Mouse (Mus musculus) kidney, postnatal 0 days (tissue): Measurements from ENCODE around the gene Gm10037. TPM values are rescaled to one million over a fixed set of nuclear protein-coding genes. Genes with fewer than 3 reads are reported as not detected.

Experiments
- ATAC-seq: fragments of 200-750 bp; cut with Nextera tagmentation; replicated peaks from 2 replicates; pipeline ENCODE4 v1.8.0; 2017; ENCODE audit warnings: low read depth, moderate number of reproducible peaks, moderate TSS enrichment, moderate library complexity; ENCODE audit not compliant: low FRiP score
- DNase-seq: peaks from one replicate; pipeline ENCODE4 v3.0.0-alpha.2; 2016; ENCODE audit warnings: low spot score
- H3K27ac ChIP-seq: fragments of 300-500 bp; sonication (generic); 2 replicates; pipeline ENCODE4 v1.5.1; 2014; ENCODE audit warnings: mild to moderate bottlenecking
- H3K27me3 ChIP-seq: fragments of 300-500 bp; sonication (generic); 2 replicates; pipeline ENCODE4 v1.6.1; 2014; ENCODE audit warnings: low read length, mixed read lengths; ENCODE audit not compliant: insufficient read depth
- H3K36me3 ChIP-seq: fragments of 300-500 bp; sonication (generic); 2 replicates; pipeline ENCODE4 v1.6.1; 2014; ENCODE audit warnings: low read length, mixed read lengths; ENCODE audit not compliant: insufficient read depth
- H3K4me1 ChIP-seq: fragments of 300-500 bp; sonication (generic); replicated peaks from 2 replicates; pipeline ENCODE4 v1.6.1; 2014; ENCODE audit warnings: antibody characterized with exemption, low read length, mixed read lengths; ENCODE audit not compliant: insufficient read depth
- H3K4me2 ChIP-seq: fragments of 300-500 bp; sonication (generic); 2 replicates; pipeline ENCODE4 v1.6.1; 2014; ENCODE audit warnings: mild to moderate bottlenecking, low read length, moderate library complexity, mixed read lengths
- H3K4me3 ChIP-seq: fragments of 300-500 bp; sonication (generic); replicated peaks from 2 replicates; pipeline ENCODE4 v1.5.1; 2014; ENCODE audit warnings: low read depth, low read length
- H3K9ac ChIP-seq: fragments of 300-500 bp; sonication (generic); 2 replicates; pipeline ENCODE4 v1.6.1; 2014; ENCODE audit warnings: low read depth, low read length
- H3K9me3 ChIP-seq: fragments of 300-500 bp; sonication (generic); replicated peaks from 2 replicates; pipeline ENCODE4 v1.6.1; 2016; ENCODE audit warnings: low read length, inconsistent platforms, mixed read lengths
- CTCF ChIP-seq: IDR thresholded peaks from 2 replicates; pipeline ENCODE4 v1.5.1; 2016; ENCODE audit warnings: antibody characterized with exemption, low read depth, mild to moderate bottlenecking, moderate library complexity
- WGBS: fragments of 180-500 bp; shearing (Covaris S2); extraction: QIAGEN DNeasy Blood & Tissue Kit; methylation state at CpG from one replicate; pipeline ENCODE4 v1.1.7; 2014; 5-methylcytosine and 5-hydroxymethylcytosine counted together
- polyA plus RNA-seq: library from polyadenylated mRNA; unstranded; fragments of >200 nt; fragmentation: Nextera tagmentation; extraction: Ambion mirVana; gene quantifications from 2 replicates; pipeline ENCODE4 v1.2.1, GENCODE M21; 2015

The Gm10037 gene
- polyA plus RNA-seq, 1 experiment from 2014 or later = 2.5 TPM

DNA sequence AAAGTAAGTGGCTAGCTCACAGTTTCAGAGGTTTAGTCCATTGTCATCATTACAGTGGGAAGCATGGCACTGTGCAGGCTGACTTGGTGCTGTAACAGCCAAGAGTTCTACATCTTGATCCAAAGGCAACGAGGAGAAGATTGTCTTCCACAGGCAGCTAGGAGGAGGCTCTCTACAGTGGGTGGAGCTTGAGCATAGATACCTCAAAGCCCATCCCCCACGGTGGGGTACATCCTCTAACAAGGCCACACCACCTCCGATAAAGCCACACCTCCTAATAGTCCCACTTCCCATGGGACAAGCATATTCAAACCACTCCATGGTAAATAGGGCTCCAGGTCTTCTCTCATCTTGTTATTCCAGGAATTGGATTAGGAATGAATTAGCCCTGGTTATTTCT lies 19.5 kb downstream of the Gm10037 start:
- no peaks in the 10 kb centered on the region for H3K9me3 ChIP-seq
- ATAC-seq = no peak
- no peak overlapping the region for H3K9ac ChIP-seq
- WGBS = 78% methylated on average over 3 of the region's 3 CpGs
- H3K27ac ChIP-seq = no peak overlapping the region
- no peak for TF ChIP-seq CTCF
- H3K4me1 ChIP-seq = no peaks in the 10 kb centered on the region
- H3K27me3 ChIP-seq = no peaks in the 10 kb centered on the region
- no peak for DNase-seq
- H3K4me3 ChIP-seq = no peak overlapping the region
- no peaks in the 10 kb centered on the region for H3K36me3 ChIP-seq
- H3K4me2 ChIP-seq = no peak overlapping the region

DNA sequence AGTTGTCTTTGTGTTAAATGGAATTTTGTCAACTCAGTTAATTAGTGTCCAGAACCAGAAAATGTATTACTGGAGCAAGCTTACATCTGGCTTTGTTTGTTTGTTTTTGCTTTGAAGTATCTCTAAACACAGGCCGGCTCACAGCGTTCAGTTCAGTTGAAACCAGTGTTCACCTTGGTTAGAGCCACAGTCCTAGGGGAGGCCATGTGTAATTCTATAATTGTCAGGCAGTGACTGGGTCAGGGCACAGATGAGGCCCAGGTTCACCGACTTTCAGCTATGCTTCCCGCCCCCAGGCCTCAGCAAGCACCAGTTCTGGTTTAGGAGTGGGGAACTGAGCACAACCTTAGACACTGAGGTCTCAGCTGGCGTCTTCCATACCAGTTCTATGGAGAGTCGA lies 22.2 kb downstream of the Gm10037 start:
- DNase-seq = no peak
- Histone ChIP-seq H3K9me3 (no peaks in the 10 kb centered on the region), H3K27me3 (no peaks in the 10 kb centered on the region), H3K36me3 (no peaks in the 10 kb centered on the region), H3K4me1 (no peaks in the 10 kb centered on the region), H3K4me2 (no peak overlapping the region), H3K27ac (no peak overlapping the region), H3K4me3 (no peak overlapping the region), H3K9ac (no peak overlapping the region)
- 55% methylated on average over 6 of the region's 6 CpGs for WGBS
- no peak for TF ChIP-seq CTCF
- ATAC-seq = peak; percentile 72; the same call in 1 of the 2 replicates

- Histone ChIP-seq H3K27ac (no peak overlapping the region), H3K4me3 (no peak overlapping the region), H3K9ac (no peak overlapping the region), H3K4me2 (no peak overlapping the region), H3K36me3 (no peaks in the 10 kb centered on the region), H3K9me3 (no peaks in the 10 kb centered on the region), H3K4me1 (no peaks in the 10 kb centered on the region), H3K27me3 (no peaks in the 10 kb centered on the region)
- no peak for ATAC-seq
- WGBS = 85% methylated on average over 2 of the region's 2 CpGs
- no peak for DNase-seq
- no peak for TF ChIP-seq CTCF
Measured at GRCm38 (mm10) chr13:67853983-67854382, 23.1 kb downstream of the Gm10037 start.

- Histone ChIP-seq H3K4me2 (no peak overlapping the region), H3K9me3 (no peaks in the 10 kb centered on the region), H3K9ac (no peak overlapping the region), H3K4me1 (no peaks in the 10 kb centered on the region), H3K4me3 (no peak overlapping the region), H3K27ac (no peak overlapping the region), H3K27me3 (no peaks in the 10 kb centered on the region), H3K36me3 (no peaks in the 10 kb centered on the region)
- no peak for TF ChIP-seq CTCF
- ATAC-seq (no peak), DNase-seq (no peak)
- WGBS = 17% methylated on average over 1 of the region's 1 CpGs
Measured at GRCm38 (mm10) chr13:67857317-67857716, 26.4 kb downstream of the Gm10037 start.

- Histone ChIP-seq H3K4me1 (no peaks in the 10 kb centered on the region), H3K9me3 (no peaks in the 10 kb centered on the region), H3K27ac (no peak overlapping the region), H3K4me3 (no peak overlapping the region), H3K27me3 (no peaks in the 10 kb centered on the region), H3K9ac (no peak overlapping the region), H3K4me2 (no peak overlapping the region), H3K36me3 (no peaks in the 10 kb centered on the region)
- no peak for DNase-seq
- ATAC-seq = no peak
- TF ChIP-seq CTCF = peak; percentile 13; the same call in 1 of the 2 replicates
- WGBS = 75% methylated on average over 9 of the region's 9 CpGs
Measured at GRCm38 (mm10) chr13:67862508-67862907, 31.6 kb downstream of the Gm10037 start.

DNA sequence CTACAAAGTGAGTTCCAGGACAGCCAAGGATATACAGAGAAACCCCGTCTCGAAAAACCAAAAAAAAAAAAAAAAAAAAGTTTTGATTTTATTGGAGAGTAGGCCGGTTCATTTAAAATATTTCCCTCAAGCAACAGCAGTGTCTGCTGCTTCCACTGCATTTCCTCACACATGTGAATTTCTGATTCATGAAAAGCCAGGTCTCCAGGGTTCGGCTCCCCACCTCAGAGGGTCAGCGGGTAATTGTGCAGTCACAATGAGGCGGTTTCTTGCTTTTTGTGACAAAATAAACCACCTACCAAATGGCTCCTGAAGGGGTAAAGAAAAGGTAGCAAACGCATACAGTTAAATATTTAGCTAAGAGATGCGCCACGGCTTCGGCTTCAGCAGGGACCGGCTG lies 32.1 kb downstream of the Gm10037 start, which contains the start of gene BC048507:
TSS of gene BC048507 (plus strand) at position 301 of the 400 bp plus-strand sequence.
- DNase-seq (no peak), ATAC-seq (no peak)
- Histone ChIP-seq H3K27ac (no peak within 1 kb of the TSS), H3K4me3 (no peak within 1 kb of the TSS), H3K4me2 (no peak within 1 kb of the TSS), H3K4me1 (no peaks in the 10 kb centered on the region), H3K9ac (no peak within 1 kb of the TSS), H3K9me3 (no peaks in the 10 kb centered on the region), H3K27me3 (no peaks in the 10 kb centered on the region), H3K36me3 (no peaks in the 10 kb centered on the region)
- WGBS = 81% methylated on average over 11 of the region's 11 CpGs
- TF ChIP-seq CTCF = no peak

GRCm38 (mm10) chr13:67864764-67865350 lies 34.0 kb downstream of the Gm10037 start:
- no peaks in the 10 kb centered on the region for H3K27me3 ChIP-seq
- no peaks in the 10 kb centered on the region for H3K9me3 ChIP-seq
- H3K4me1 ChIP-seq = no peaks in the 10 kb centered on the region
- H3K36me3 ChIP-seq = no peaks in the 10 kb centered on the region
- no peak for ATAC-seq
- WGBS = 73% methylated on average over 5 of the region's 5 CpGs
- no peak for TF ChIP-seq CTCF
- H3K27ac ChIP-seq = no peak overlapping the region
- H3K4me2 ChIP-seq = no peak overlapping the region
- no peak overlapping the region for H3K4me3 ChIP-seq
- H3K9ac ChIP-seq = no peak overlapping the region
- DNase-seq = no peak
